Mouse (Mus musculus): ENCODE measurements around the gene Fgfr1op.

- TF ChIP-seq CTCF (IDR thresholded peaks at IDR 0.05; ENCODE audit: borderline replicate concordance, insufficient read depth, low read length): no peak
- no peak for TF ChIP-seq POLR2A (IDR thresholded peaks at IDR 0.05; ENCODE audit: low read depth, low read length)
Measured at GRCm38 (mm10) chr17:8199067-8199935, 34.0 kb downstream of the Fgfr1op start.
